Mouse (Mus musculus) MN1 (cell line): ENCODE measurements at regions not wholly inside any gene's neighbourhood (a gene's known extent, or its start where the extent isn't known, plus 50 kb on each side); places are given as distances from the start of the nearest gene placed in this dataset.

Source experiments
- DNase-seq: peaks from one replicate; pipeline ENCODE4 v3.0.0-alpha.2; 2016; ENCODE audit warnings: low spot score

DNA sequence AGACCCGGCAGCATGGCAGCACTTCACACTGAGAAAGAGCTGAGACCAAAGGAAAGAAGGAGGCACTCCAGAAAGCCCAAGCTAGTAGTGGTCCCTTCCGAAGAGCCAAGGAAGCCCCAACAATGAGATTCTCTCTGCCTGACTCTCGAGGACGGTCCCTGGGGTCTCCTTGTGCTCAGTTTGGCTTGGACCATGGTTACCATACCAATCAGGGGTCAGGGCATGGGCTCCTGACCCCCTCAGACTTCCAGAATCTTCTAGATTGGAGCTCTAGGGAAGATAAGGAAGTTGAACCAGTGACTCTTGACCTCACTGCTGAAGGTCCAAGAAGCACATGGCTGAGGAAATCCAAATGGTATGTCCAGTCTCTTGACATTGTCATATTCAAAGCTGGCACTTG lies 53.0 kb upstream of the Cplx2 start:
- no peak for DNase-seq

GRCm38 (mm10) chr13:54318601-54319000 lies 52.5 kb upstream of the Cplx2 start:
- DNase-seq, result no peak

- no peak for DNase-seq
Observed at GRCm38 (mm10) chr13:54320212-54320611, 50.9 kb upstream of the Cplx2 start.

DNA sequence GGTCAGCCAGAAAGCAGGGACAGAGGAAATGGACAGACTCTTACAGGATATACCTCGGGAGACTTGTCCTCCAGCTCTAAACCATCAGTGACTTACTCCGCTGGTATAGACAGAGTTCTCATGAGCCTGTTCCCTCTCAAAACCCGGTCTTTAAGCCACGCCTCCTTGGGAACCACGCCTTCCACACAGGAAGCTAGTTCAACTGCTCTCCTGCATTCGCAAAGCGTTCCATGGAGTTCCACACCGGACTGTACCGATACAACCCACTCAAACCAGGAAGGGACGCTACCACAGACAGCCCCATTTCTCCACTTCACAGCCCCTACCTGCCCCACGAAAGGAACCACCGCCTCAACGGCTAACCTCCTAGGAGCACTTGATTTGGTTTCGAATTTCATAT lies 50.1 kb upstream of the Cplx2 start:
- DNase-seq, result no peak
